Mouse (Mus musculus) bone marrow, adult 2 months (tissue): ENCODE data around the gene Pakap.

ENCODE experiments used
- CTCF ChIP-seq: fragments of 200-500 bp; IDR thresholded peaks from 2 replicates; pipeline ENCODE4 v1.5.1; 2011; ENCODE audit warnings: low read length, control low read depth; ENCODE audit not compliant: control insufficient read depth, insufficient read depth
- POLR2A ChIP-seq: fragments of 200-500 bp; IDR thresholded peaks from 2 replicates; pipeline ENCODE4 v1.6.1; 2011; ENCODE audit warnings: low read depth, mild to moderate bottlenecking, control low read depth, low read length, borderline replicate concordance; ENCODE audit not compliant: control insufficient read depth

DNA sequence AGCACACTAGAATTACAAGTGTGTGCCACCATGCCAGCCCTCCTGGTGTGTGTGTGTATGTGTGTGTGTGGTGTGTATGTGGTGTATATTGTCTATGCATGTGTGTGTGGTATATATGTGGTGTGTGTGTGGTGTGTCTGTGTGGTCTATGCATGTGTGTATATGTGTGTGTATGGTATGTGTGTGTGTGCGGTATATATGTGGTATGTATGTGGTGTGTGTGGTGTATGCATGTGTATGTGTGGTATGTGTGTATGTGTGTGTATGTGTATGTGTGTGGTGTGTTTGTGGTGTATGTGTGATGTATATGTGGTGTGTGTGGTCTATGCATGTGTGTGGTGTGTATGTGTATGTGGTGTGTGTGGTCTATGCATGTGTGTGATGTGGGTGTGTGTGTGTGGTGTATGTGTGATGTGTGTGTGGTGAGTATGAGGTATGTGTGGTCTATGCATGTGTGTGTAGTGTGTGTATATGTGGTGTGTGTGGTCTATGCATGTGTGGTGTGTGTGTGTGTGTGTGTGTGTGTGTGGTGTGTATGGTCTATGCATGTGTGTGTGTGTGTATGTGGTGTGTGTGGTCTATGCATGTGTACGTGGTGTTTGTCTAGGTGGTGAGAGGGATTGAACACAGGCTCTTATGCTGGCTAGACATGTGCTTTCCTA is 203.7 kb downstream of the Pakap start:
- TF ChIP-seq CTCF (no peak), POLR2A (no peak)
